Mouse (Mus musculus) mature B cell (primary cell): Measurements from ENCODE around the gene Smad1.
"Not testable (repeated sequence)": the region's sequence is repeated elsewhere in the genome, so short reads cannot be mapped to it uniquely, and the experiment has no call there.

Experiments
- in situ Hi-C: fragments of 300-500 bp; cut with MboI; formaldehyde crosslinking; loops from 2 replicates; pipeline ENCODE4 v1.14.3; 2019

Gene Smad1

GRCm38 (mm10) chr8:79398994-79399650 is at the start of gene Smad1:
TSS of gene Smad1 (minus strand) at chr8:79399518.
- in situ Hi-C loops, result no loop called here

GRCm38 (mm10) chr8:79447260-79447853 is 48.0 kb upstream of the Smad1 start:
- in situ Hi-C loops, result no loop called here

- in situ Hi-C loops, result no loop called here
Measured at GRCm38 (mm10) chr8:79443460-79444098, 44.3 kb upstream of the Smad1 start.

- in situ Hi-C loops, result no loop called here
Measured at GRCm38 (mm10) chr8:79433953-79434500, 34.7 kb upstream of the Smad1 start.

GRCm38 (mm10) chr8:79414907-79415306 is 15.6 kb upstream of the Smad1 start:
- in situ Hi-C loops, result no loop called here

GRCm38 (mm10) chr8:79410501-79410900 is 11.2 kb upstream of the Smad1 start:
- in situ Hi-C loops, result no loop called here

GRCm38 (mm10) chr8:79407356-79407755 is 8.0 kb upstream of the Smad1 start:
- in situ Hi-C loops, result not testable (repeated sequence)

- in situ Hi-C loops, result no loop called here
Measured at GRCm38 (mm10) chr8:79404895-79405557, 5.7 kb upstream of the Smad1 start.

GRCm38 (mm10) chr8:79400671-79401070 is 1.4 kb upstream of the Smad1 start:
- in situ Hi-C loops, result no loop called here

- in situ Hi-C loops, result no loop called here
Measured at GRCm38 (mm10) chr8:79398251-79398981, 902 bp downstream of the Smad1 start.

- in situ Hi-C loops, result no loop called here
Measured at GRCm38 (mm10) chr8:79397705-79398250, 1.5 kb downstream of the Smad1 start.

GRCm38 (mm10) chr8:79396911-79397310 is 2.4 kb downstream of the Smad1 start:
- in situ Hi-C loops, result no loop called here

GRCm38 (mm10) chr8:79394009-79394408 is 5.3 kb downstream of the Smad1 start:
- in situ Hi-C loops, result no loop called here

- in situ Hi-C loops, result no loop called here
Measured at GRCm38 (mm10) chr8:79393215-79393614, 6.1 kb downstream of the Smad1 start.

- in situ Hi-C loops, result no loop called here
Measured at GRCm38 (mm10) chr8:79392649-79393048, 6.7 kb downstream of the Smad1 start.

- in situ Hi-C loops, result no loop called here
Measured at GRCm38 (mm10) chr8:79391454-79391853, 7.9 kb downstream of the Smad1 start.

GRCm38 (mm10) chr8:79389074-79389786 is 10.1 kb downstream of the Smad1 start:
- in situ Hi-C loops, result no loop called here

GRCm38 (mm10) chr8:79386831-79387230 is 12.5 kb downstream of the Smad1 start:
- in situ Hi-C loops, result no loop called here

- in situ Hi-C loops, result no loop called here
Measured at GRCm38 (mm10) chr8:79386358-79386757, 13.0 kb downstream of the Smad1 start.
